Mouse (Mus musculus) neural tube, embryonic 13.5 days (tissue): Measurements from ENCODE around the gene Slc4a7. TPM values are rescaled to one million over a fixed set of nuclear protein-coding genes. Genes with fewer than 3 reads are reported as not detected.

Source experiments
- ATAC-seq: fragments of 200-750 bp; cut with Nextera tagmentation; 2 replicates; pipeline ENCODE4 v1.8.0; 2017; ENCODE audit warnings: low read depth, mild to moderate bottlenecking, moderate TSS enrichment, moderate library complexity
- H3K27ac ChIP-seq: fragments of 300-500 bp; sonication (generic); replicated peaks from 2 replicates; pipeline ENCODE4 v1.5.1; 2015; ENCODE audit warnings: moderate library complexity, mild to moderate bottlenecking, inconsistent platforms
- H3K27me3 ChIP-seq: fragments of 300-500 bp; sonication (generic); 2 replicates; pipeline ENCODE4 v1.6.1; 2015; ENCODE audit warnings: mild to moderate bottlenecking, inconsistent platforms
- H3K36me3 ChIP-seq: fragments of 300-500 bp; sonication (generic); 2 replicates; pipeline ENCODE4 v1.6.1; 2015; ENCODE audit warnings: mild to moderate bottlenecking, inconsistent platforms
- H3K4me1 ChIP-seq: fragments of 300-500 bp; sonication (generic); replicated peaks from 2 replicates; pipeline ENCODE4 v1.6.1; 2015; ENCODE audit warnings: inconsistent platforms
- H3K4me2 ChIP-seq: fragments of 300-500 bp; sonication (generic); 2 replicates; pipeline ENCODE4 v1.6.1; 2015; ENCODE audit warnings: inconsistent platforms, mild to moderate bottlenecking, moderate library complexity
- H3K4me3 ChIP-seq: fragments of 300-500 bp; sonication (generic); 2 replicates; pipeline ENCODE4 v1.5.1; 2015; ENCODE audit warnings: mild to moderate bottlenecking, inconsistent platforms
- H3K9ac ChIP-seq: fragments of 300-500 bp; sonication (generic); 2 replicates; pipeline ENCODE4 v1.6.1; 2015; ENCODE audit warnings: moderate library complexity, mild to moderate bottlenecking, inconsistent platforms
- H3K9me3 ChIP-seq: fragments of 300-500 bp; sonication (generic); 2 replicates; pipeline ENCODE4 v1.6.1; 2016; ENCODE audit warnings: inconsistent platforms
- WGBS: fragments of 180-500 bp; shearing (Covaris S2); methylation state at CpG from one replicate; pipeline ENCODE4 v1.1.7; 2015; 5-methylcytosine and 5-hydroxymethylcytosine counted together
- polyA plus RNA-seq: library from polyadenylated mRNA; unstranded; fragments of >200 nt; fragmentation: Nextera tagmentation; extraction: Ambion mirVana; gene quantifications from 2 replicates; pipeline ENCODE4 v1.2.1, GENCODE M21; 2015

The Slc4a7 gene
- polyA plus RNA-seq: 29.5 and 30.1 TPM in 2 replicates

DNA sequence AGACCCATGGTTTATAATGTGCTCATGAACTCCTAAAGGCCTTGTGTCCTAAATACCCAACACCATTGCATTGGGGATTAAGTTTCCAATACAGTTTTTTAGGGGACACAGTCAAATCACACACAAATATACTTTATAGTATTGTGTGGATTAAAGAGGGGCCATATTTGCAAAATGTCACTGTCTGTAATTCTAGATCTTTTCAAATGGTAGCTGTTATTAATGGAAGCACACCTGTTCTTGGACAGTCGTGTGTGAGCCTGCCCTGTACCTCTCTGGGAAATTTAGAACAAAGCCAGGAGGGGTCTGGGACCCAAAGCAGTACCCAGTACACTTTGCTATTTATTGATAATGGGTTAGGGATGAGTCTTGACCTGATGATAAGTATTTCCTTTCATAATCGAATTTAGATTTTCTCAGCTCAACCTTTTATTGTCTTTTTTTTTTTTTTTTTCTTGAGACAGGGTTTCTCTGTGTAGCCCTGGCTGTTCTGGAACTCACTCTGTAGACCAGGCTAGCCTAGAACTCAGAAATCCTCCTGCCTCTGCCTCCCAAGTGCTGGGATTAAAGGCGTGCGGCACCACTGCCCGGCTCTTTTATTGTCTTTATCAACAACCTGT lies at the start of gene Slc4a7:
Slc4a7 (plus strand) TSS at position 570 of the 620 bp plus-strand sequence.
- H3K27me3 ChIP-seq: no peaks in the 10 kb centered on the region
- H3K4me1 ChIP-seq: peaks cover 27% of the 10 kb centered on the region
- peak within 1 kb of the TSS; percentile 71 for H3K4me2 ChIP-seq
- peak within 1 kb of the TSS; percentile 98 for H3K27ac ChIP-seq
- H3K9me3 ChIP-seq: no peaks in the 10 kb centered on the region
- 85% methylated on average over 5 of the region's 5 CpGs for WGBS
- no peak; the same call in 1 of the 2 replicates for ATAC-seq
- H3K9ac ChIP-seq: peak within 1 kb of the TSS; percentile 98
- peak within 1 kb of the TSS; percentile 91 for H3K4me3 ChIP-seq
- H3K36me3 ChIP-seq: no peaks in the 10 kb centered on the region

DNA sequence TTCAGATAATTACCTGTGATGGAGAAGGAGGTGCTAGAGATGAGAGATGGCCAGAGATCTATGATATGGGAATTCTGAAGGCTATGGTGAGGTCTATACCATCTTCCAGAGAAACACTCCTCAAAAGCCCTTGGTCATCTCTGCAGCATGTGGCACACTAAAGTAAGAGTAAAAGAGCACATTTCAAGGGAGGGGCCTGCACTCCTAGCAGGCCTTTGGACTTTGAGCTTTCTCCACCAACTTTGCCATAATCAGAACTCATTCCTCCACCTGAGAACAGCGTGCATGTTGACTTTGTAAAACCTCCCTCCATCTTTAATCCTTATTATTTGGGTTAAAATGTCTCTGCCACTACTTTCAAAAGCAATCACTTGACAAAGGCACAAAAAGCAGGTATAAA lies 31.5 kb upstream of the Slc4a7 start:
- no peaks in the 10 kb centered on the region for H3K27me3 ChIP-seq
- no peak overlapping the region for H3K9ac ChIP-seq
- no peaks in the 10 kb centered on the region for H3K4me1 ChIP-seq
- no peaks in the 10 kb centered on the region for H3K36me3 ChIP-seq
- H3K4me2 ChIP-seq: no peak overlapping the region
- no peak overlapping the region for H3K4me3 ChIP-seq
- H3K9me3 ChIP-seq: no peaks in the 10 kb centered on the region
- no peak overlapping the region for H3K27ac ChIP-seq
- ATAC-seq: no peak
- WGBS: 93% methylated on average over 1 of the region's 1 CpGs

DNA sequence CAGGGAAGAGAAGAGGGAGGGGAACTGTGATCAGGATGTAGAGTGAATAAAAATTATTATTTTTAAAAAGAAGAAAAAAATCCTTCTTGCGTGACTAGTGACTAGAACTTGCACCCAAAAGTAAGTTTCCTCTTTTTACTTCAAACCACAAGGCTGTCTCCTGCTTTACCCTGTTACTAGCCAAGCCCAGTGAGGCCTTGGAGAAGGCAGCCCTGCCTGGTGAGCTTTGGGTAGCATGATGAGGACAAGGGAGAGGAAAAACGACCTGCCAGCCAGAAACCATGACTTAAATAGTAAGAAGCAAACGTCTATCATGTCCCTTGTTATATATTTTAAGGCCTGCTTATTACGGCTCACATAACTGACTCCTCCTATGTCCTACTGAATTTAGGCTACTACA lies 20.5 kb upstream of the Slc4a7 start:
- no peak for ATAC-seq
- no peak overlapping the region for H3K27ac ChIP-seq
- no peak overlapping the region for H3K4me3 ChIP-seq
- H3K4me1 ChIP-seq: no peaks in the 10 kb centered on the region
- H3K4me2 ChIP-seq: no peak overlapping the region
- H3K9ac ChIP-seq: no peak overlapping the region
- no peaks in the 10 kb centered on the region for H3K36me3 ChIP-seq
- no peaks in the 10 kb centered on the region for H3K27me3 ChIP-seq
- 75% methylated on average over 4 of the region's 4 CpGs for WGBS
- H3K9me3 ChIP-seq: no peaks in the 10 kb centered on the region

DNA sequence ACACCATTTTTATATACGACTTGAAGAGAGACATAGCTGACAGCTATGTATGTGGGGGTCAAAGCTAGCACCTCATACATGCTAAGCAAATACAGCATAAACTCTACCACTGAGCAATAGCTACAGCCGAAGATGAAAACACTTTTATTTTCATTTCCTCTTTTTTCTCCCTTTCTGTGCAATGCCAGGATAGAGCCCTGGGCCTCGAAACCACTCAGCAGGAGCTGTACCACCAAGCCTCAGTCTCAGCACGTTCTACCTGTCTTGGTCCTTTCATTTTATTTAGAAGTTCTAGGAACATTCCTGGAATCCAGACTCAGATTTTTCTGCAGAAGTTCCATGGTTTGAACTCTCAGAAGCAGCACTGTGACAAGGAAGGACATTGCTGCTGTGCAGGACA lies 17.3 kb upstream of the Slc4a7 start:
- H3K4me2 ChIP-seq: no peak overlapping the region
- no peak overlapping the region for H3K9ac ChIP-seq
- H3K27me3 ChIP-seq: no peaks in the 10 kb centered on the region
- WGBS: 82% methylated on average over 4 of the region's 4 CpGs
- no peaks in the 10 kb centered on the region for H3K36me3 ChIP-seq
- no peaks in the 10 kb centered on the region for H3K9me3 ChIP-seq
- no peak for ATAC-seq
- no peaks in the 10 kb centered on the region for H3K4me1 ChIP-seq
- no peak overlapping the region for H3K4me3 ChIP-seq
- no peak overlapping the region for H3K27ac ChIP-seq

DNA sequence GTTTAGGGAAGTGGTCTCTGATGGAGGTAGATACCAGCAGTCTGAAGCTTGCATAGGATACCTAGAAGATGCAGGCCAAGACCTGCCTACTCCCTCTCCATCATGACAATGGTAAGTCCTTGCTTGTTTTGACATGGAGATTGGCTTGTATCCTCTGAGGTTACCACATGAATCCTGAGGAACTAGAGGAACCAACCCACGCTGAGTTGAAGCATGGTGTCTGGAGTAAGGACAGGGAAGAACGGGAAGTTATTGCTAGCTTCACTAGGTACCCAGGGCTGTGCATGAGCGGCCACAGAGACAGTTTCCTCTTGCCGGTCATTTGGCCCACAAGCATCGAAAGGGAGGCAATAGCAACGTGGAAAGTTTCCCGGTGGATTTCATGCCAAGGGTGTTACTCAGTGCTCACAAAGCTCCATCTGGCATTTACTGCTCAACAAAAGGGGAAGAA lies 16.0 kb upstream of the Slc4a7 start:
- no peak overlapping the region for H3K27ac ChIP-seq
- H3K4me1 ChIP-seq: no peaks in the 10 kb centered on the region
- no peak overlapping the region for H3K4me3 ChIP-seq
- no peak overlapping the region for H3K4me2 ChIP-seq
- no peak for ATAC-seq
- H3K36me3 ChIP-seq: no peaks in the 10 kb centered on the region
- no peak overlapping the region for H3K9ac ChIP-seq
- 72% methylated on average over 7 of the region's 7 CpGs for WGBS
- H3K9me3 ChIP-seq: no peaks in the 10 kb centered on the region
- H3K27me3 ChIP-seq: no peaks in the 10 kb centered on the region

DNA sequence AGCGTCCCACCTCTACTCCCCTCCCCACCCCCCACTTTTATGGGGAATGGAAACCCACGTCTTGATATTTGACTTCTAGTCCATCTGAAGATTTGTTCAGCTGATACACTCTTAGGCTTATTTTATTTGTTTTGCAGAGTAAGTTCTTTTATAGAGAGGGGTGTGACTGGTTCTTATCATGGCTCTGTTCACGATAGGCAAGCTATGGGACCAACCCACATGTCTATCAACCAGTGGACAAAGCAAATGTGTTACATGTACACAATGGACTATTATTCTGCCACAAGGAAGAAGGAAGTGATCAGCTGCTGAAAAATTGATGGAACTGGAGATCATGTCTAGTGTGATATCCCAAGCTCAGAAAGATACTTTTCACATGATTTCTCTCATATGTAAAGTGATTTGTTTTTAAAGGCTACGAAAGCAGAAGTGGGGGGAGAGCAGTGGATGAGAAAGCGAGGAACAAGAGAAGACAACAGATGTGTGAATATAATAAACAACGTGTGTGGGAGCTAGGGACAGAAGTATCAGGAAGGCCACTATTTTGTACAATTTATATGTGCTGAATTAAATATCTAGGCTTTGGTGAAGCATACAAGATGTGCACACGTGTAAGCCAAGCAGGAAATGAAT lies 14.7 kb upstream of the Slc4a7 start:
- Histone ChIP-seq H3K36me3 (no peaks in the 10 kb centered on the region), H3K9ac (no peak overlapping the region), H3K9me3 (no peaks in the 10 kb centered on the region), H3K27me3 (no peaks in the 10 kb centered on the region), H3K4me1 (no peaks in the 10 kb centered on the region), H3K4me2 (no peak overlapping the region), H3K4me3 (no peak overlapping the region), H3K27ac (no peak overlapping the region)
- no peak for ATAC-seq
- 81% methylated on average over 7 of the region's 7 CpGs for WGBS

DNA sequence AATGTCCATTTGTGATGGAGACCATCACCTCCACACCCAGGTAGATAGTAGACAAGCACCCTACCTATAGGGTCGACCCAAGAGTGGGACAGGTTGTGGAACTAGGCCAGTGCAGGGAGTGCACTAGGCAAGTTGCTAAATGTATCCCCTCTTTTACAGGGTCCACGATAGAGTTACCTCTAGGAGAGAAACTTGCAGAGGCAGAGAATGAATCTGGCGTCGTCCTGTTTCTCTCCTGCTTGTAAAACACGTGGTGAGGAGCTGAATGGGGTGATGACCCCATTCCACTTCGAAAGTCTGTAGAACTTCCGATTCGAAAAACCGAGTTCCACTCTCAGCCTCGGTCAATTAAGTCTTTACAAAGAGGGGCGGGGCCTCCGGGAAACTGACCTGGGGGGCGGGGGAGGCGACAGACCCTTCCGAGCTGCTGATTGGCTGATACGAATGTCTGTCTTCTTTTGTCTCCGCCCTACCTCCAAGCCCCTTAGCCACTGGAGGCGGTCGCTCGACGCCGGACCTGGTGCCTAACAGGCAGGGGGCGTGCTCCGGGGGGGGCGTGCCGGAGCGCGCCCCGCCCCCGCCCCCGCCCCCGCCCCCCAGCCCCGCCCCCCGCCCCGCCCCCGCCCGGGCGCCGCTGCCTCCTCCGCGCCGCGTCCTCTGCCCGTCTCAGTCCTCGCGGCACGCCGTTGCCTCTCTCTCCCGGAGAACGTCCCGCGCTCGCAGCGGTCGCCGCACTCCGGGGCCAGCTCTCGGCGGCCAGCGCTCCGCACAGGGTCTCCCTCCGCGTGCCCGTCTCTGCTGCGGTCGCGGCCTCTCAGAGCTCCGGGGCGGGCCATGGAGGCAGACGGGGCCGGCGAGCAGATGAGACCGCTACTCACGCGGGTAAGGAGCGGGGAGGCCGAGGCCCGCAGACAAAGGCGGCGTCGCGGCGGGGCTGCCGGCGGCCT lies 593 bp downstream of the Slc4a7 start:
- Histone ChIP-seq H3K4me2 (peak overlapping the region; percentile 71), H3K9ac (peak overlapping the region; percentile 98), H3K27me3 (no peaks in the 10 kb centered on the region), H3K27ac (peak overlapping the region; percentile 98), H3K9me3 (no peaks in the 10 kb centered on the region), H3K4me1 (peaks cover 31% of the 10 kb centered on the region), H3K36me3 (no peaks in the 10 kb centered on the region), H3K4me3 (peak overlapping the region; percentile 91)
- under 1% methylated on average over 30 of the region's 85 CpGs for WGBS
- peak; percentile 98 for ATAC-seq

DNA sequence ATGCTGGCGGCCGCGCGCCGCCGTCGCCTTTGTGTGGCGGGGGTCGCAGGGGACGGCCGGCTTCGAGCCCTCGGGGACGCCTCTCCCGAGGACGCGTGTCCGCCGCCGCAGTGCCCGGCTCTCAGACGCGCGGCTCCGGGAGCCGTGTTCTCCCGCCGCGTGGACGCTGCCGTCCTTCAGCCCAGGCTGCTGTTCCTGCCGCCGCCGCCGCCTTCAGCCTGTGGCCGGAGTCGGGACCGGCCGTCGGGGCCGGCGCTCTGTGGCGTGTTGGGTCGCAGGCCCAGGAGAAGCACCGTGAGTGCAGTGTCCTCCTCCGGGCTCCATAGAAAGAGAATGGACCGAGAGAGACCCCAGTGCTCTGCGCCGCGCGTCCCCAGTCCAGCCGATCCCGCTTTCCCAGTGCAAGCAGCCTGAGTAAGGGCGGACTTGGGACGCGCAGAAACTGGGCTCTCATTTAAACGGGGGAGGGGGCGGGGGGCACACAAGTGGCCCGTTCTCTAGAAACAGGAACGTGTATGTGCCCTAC lies 1.3 kb downstream of the Slc4a7 start:
- H3K27ac ChIP-seq: peak overlapping the region; percentile 98
- peak overlapping the region; percentile 71 for H3K4me2 ChIP-seq
- peaks cover 3% of the 10 kb centered on the region; the same call in 1 of the 2 replicates for H3K36me3 ChIP-seq
- no peaks in the 10 kb centered on the region for H3K9me3 ChIP-seq
- ATAC-seq: peak; percentile 65
- H3K27me3 ChIP-seq: no peaks in the 10 kb centered on the region
- peaks cover 31% of the 10 kb centered on the region for H3K4me1 ChIP-seq
- peak overlapping the region; percentile 91 for H3K4me3 ChIP-seq
- 0% methylated on average over 37 of the region's 60 CpGs for WGBS
- peak overlapping the region; percentile 98 for H3K9ac ChIP-seq

DNA sequence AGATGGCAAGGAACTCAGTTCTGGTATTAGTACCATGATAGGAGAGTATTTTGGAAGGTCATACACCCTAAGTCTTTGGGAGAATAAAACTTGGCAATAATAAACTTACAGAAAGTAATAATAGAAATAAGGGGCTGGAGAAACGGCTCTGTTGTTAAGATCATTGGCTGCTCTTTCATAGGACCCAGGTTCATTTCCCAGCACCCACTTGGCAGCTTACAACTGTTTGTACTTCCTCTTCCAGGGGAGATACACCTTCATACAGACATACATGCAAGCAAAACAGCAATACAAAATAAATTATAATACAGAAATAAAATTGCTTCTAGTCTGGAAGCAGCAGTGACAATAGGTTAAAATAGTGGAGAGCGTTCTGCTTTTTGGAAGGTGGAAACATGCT lies 2.6 kb downstream of the Slc4a7 start:
- Histone ChIP-seq H3K4me3 (peak overlapping the region; percentile 91), H3K4me2 (peak overlapping the region; percentile 71), H3K9me3 (no peaks in the 10 kb centered on the region), H3K27ac (no peak overlapping the region), H3K36me3 (peaks cover 5% of the 10 kb centered on the region; the same call in 1 of the 2 replicates), H3K27me3 (no peaks in the 10 kb centered on the region), H3K9ac (peak overlapping the region; percentile 98), H3K4me1 (peaks cover 31% of the 10 kb centered on the region)
- WGBS: 72% methylated on average over 2 of the region's 2 CpGs
- no peak for ATAC-seq

DNA sequence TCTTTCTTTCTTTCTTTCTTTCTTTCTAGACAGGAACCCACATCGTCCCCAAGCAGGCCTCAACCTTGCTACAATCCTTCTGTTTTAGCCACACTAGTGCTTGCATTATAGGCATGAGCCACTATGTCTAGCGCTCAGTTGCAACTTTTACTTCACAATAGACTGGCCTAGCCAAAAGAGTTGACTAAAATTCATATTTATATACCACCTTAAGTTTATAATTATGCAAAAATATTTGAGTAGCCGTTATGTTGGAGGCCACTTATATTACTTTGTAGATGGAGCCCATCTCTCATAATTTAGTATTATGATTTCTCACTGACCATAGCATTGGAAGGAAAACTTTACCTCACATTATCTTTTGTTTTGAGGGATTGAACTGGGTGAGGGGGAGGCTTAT lies 3.0 kb downstream of the Slc4a7 start:
- H3K27ac ChIP-seq: no peak overlapping the region
- H3K9me3 ChIP-seq: no peaks in the 10 kb centered on the region
- peak overlapping the region; percentile 71 for H3K4me2 ChIP-seq
- no peak overlapping the region for H3K9ac ChIP-seq
- no peaks in the 10 kb centered on the region for H3K27me3 ChIP-seq
- WGBS: 90% methylated on average over 3 of the region's 3 CpGs
- H3K36me3 ChIP-seq: peaks cover 5% of the 10 kb centered on the region; the same call in 1 of the 2 replicates
- peaks cover 31% of the 10 kb centered on the region for H3K4me1 ChIP-seq
- H3K4me3 ChIP-seq: peak overlapping the region; percentile 91; the same call in 1 of the 2 replicates
- ATAC-seq: no peak

DNA sequence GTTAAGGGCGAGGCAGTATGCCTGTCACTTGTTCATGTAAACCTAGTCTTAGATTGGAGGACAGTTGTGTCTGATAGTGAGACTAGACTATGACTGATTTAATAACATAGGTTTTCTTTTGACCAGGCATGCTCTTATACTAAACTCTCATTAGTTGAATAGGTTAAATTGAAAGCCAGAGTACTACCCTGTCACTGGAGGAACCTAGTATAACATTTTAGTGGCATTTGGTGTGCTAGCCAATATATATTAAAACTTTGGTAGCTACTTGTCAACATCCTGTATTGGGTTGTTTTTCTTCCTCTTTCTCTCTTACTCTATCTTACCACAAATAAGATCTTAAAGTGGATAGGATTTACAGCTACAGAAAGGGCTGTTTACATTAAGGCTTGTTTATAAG lies 4.3 kb downstream of the Slc4a7 start:
- Histone ChIP-seq H3K4me2 (no peak overlapping the region), H3K9me3 (no peaks in the 10 kb centered on the region), H3K4me1 (peaks cover 31% of the 10 kb centered on the region), H3K27ac (no peak overlapping the region), H3K9ac (no peak overlapping the region), H3K36me3 (peaks cover 14% of the 10 kb centered on the region), H3K4me3 (no peak overlapping the region), H3K27me3 (no peaks in the 10 kb centered on the region)
- 79% methylated on average over 1 of the region's 1 CpGs for WGBS
- no peak for ATAC-seq

DNA sequence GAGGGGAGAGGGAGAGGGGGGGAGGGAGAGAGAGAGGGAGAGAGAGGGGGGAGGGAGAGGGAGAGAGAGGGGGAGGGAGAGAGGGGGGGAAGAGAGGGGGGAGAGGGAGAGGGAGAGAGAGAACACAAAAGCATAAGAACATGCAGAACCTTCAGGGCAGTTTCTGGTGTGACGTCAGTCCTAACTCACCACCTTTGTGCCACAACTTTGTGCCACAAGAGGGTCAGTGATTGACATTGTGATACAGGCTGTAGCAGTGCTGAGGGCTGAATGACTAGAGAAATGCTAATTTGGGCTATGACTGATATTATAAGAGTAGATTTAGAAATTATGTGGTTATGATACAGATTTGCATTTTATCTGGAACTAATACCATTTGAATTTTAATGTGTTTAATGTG lies 5.0 kb downstream of the Slc4a7 start:
- WGBS: 31% methylated on average over 1 of the region's 1 CpGs
- Histone ChIP-seq H3K36me3 (peaks cover 14% of the 10 kb centered on the region), H3K4me1 (peaks cover 31% of the 10 kb centered on the region), H3K27me3 (no peaks in the 10 kb centered on the region), H3K27ac (no peak overlapping the region), H3K9ac (no peak overlapping the region), H3K4me3 (no peak overlapping the region), H3K9me3 (no peaks in the 10 kb centered on the region), H3K4me2 (no peak overlapping the region)
- ATAC-seq: no peak
